Mouse (Mus musculus): ENCODE measurements around the gene Grap2.
A peak's percentile ranks its signal among the peaks of the same experiment; 100 is the strongest.

Grap2 gene

GRCm38 (mm10) chr15:80683990-80684389 lies 111.6 kb downstream of the Grap2 start:
- DNase-seq (ENCODE audit: low spot score), result no peak

DNA sequence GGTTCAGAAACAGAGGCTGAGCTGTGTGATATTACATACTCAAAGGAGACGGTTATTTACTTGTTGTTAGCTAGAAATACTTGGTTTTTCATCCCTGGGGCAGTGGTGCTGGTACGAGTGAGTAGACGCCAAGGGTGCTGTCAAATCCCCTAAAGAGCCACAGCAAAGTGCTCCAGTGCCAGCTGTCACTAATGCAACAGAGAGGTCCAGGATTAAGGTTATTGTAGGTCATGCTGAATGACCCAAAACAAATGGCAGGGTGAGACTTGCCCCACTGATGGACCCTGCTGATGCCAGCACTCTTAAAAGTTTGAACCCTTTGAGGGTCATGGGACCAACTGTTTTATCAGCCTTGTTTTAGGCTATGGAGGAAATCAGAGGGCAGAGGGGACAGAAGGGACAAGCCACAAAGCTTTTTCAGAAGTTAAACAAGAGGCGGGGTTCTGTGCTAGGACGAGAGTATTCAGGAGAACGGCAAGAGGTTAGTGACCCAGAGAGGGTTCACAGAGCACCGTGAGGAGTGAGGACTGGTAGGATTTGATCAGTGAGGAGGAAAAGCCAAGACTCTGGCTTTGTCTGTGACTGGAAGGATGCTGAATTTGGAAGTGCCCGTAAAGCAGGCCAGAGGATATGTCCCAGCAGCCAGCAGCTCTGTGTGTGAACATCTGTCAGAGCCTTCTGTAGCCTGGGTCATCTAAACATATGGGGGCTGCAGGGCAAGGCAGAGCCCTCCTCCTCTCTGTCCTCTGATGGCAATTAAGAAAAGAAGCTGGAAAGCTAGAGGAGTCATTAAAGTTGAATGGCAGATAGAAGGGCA lies 112.6 kb downstream of the Grap2 start:
- DNase-seq (ENCODE audit: low spot score), result no peak

- DNase-seq (ENCODE audit: low spot score), result no peak
Observed at GRCm38 (mm10) chr15:80685603-80685895, 113.2 kb downstream of the Grap2 start.

DNA sequence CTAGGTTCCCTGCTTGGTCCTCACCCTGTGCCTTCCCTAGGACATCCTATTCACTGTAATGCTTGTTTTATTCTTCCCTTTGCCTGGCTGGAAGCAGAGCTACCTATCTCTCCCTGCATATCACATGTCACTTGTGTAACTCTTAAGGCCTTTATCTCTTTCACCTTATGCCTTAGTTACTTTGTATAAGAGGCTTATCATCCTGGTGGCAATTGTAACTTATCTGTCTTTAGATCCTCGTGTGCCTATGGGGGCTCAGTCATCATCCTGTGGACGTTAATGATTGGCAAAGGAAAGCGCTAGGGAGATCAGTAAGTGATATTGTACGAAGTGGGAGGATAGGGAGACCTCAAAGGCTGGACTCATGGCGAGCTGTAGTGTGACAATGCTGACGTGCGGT lies 116.1 kb downstream of the Grap2 start:
- no peak for DNase-seq (ENCODE audit: low spot score)

DNA sequence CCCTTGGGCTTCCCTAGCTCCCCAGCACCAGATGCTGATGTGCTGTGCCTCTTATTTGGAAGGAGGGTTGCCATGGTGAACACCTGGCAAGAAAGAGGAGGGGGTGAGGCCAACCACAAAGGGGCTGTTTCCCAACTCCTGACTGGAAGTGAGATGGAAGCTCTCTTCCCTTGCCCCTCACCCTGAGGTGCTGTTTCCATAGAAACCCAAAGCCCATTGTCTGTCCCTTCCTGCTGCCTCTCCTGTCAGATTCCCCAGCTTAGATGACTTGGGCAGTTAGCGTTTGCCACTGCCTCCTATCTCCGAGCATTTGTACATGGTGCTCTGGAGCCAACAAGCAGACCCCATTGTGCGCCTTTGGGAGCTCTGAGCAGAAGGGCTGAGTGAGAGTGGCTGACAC lies 121.1 kb downstream of the Grap2 start:
- DNase-seq (ENCODE audit: low spot score), result no peak

GRCm38 (mm10) chr15:80694125-80694910 lies 121.9 kb downstream of the Grap2 start:
- peak; percentile 64 for DNase-seq (ENCODE audit: low spot score)

- DNase-seq (ENCODE audit: low spot score), result no peak
Observed at GRCm38 (mm10) chr15:80697564-80697963, 125.2 kb downstream of the Grap2 start.

DNA sequence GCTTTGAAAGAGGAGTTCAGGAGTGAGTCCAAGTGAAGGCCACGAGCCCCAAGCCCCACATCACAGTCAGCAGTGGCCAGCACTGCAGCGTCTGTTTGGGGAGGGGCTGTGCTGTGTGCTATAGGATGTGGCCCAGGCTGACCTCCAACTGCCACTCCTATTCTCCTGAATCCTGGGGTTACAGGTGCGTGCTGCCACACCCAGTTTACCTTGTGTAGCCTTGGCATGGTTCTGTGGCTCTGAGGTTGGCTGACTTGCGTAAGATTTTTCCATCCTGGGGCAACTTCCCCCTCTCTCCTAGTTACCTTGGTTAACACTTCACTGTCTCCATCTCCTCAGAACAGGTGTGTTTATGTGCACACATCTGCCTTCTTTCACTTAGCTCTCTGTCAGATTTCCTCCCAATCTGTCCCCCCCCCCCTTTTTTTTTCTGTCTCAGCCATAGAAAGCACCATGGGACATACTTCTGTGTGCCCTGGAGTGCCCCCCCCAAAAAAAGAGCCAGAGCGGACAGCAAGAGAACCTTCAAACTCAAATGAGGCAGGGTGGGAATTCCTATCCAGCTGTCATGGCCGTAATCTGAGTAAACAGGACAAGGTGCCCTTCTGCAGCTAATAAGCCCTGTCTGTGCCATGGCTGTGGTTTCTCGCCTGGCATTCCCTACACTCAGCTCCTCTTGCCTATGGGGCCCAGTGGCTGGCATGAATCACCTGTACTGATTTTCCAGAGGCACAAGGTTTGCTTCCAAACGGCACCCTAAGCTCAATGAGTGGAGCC lies 129.3 kb downstream of the Grap2 start:
- DNase-seq (ENCODE audit: low spot score), result no peak

All from ovary, postnatal 14 days (tissue).